Mouse (Mus musculus) limb, embryonic 15.5 days (tissue): ENCODE results near the gene Gm10837. TPM values are rescaled to one million over a fixed set of nuclear protein-coding genes. Genes with fewer than 3 reads are reported as not detected.

Experiments used
- ATAC-seq: fragments of 200-750 bp; cut with Nextera tagmentation; 2 replicates; pipeline ENCODE4 v1.8.0; 2017; ENCODE audit warnings: low read depth, moderate TSS enrichment; ENCODE audit not compliant: insufficient number of reproducible peaks, low FRiP score, low TSS enrichment
- H3K27ac ChIP-seq: fragments of 300-500 bp; sonication (generic); 2 replicates; pipeline ENCODE4 v1.5.1; 2015; ENCODE audit warnings: moderate library complexity, mild to moderate bottlenecking, inconsistent platforms
- H3K27me3 ChIP-seq: fragments of 300-500 bp; sonication (generic); 2 replicates; pipeline ENCODE4 v1.6.1; 2015; ENCODE audit warnings: inconsistent platforms
- H3K36me3 ChIP-seq: fragments of 300-500 bp; sonication (generic); 2 replicates; pipeline ENCODE4 v1.6.1; 2015; ENCODE audit warnings: inconsistent platforms
- H3K4me1 ChIP-seq: fragments of 300-500 bp; sonication (generic); 2 replicates; pipeline ENCODE4 v1.6.1; 2015; ENCODE audit warnings: inconsistent platforms
- H3K4me2 ChIP-seq: fragments of 300-500 bp; sonication (generic); 2 replicates; pipeline ENCODE4 v1.6.1; 2015; ENCODE audit warnings: mild to moderate bottlenecking, inconsistent platforms
- H3K4me3 ChIP-seq: fragments of 300-500 bp; sonication (generic); 2 replicates; pipeline ENCODE4 v1.5.1; 2015; ENCODE audit warnings: mild to moderate bottlenecking, inconsistent platforms
- H3K9ac ChIP-seq: fragments of 300-500 bp; sonication (generic); 2 replicates; pipeline ENCODE4 v1.6.1; 2015; ENCODE audit warnings: inconsistent platforms
- H3K9me3 ChIP-seq: fragments of 300-500 bp; sonication (generic); 2 replicates; pipeline ENCODE4 v1.6.1; 2016; ENCODE audit warnings: inconsistent platforms
- WGBS: fragments of 180-500 bp; shearing (Covaris S2); methylation state at CpG from one replicate; pipeline ENCODE4 v1.1.7; 2015; 5-methylcytosine and 5-hydroxymethylcytosine counted together
- polyA plus RNA-seq: library from polyadenylated mRNA; unstranded; fragments of >200 nt; fragmentation: Nextera tagmentation; extraction: Ambion mirVana; gene quantifications from 2 replicates; pipeline ENCODE4 v1.2.1, GENCODE M21; 2015

Gm10837 gene
- polyA plus RNA-seq, 1 experiment from 2014 or later = not detected

DNA sequence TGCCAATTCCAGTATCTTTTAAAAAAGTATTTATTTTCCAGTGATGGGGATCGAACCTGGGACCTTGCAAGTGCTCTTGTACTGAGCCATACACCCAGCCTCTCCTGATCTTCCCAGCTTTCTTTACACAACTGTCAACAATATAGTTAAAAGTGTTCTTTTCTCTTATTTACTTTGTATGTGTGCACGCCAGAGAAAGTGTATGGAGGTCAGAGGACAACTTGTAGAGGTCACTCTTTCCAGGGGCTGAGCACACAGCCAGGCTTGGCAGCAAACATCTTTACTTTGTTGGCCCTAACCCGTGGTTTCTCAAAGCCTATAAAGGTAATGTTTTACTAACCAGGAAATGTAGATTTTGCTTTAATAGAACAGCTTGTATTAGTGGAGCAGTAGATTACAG lies 21.1 kb downstream of the Gm10837 start:
- 65% methylated on average over 3 of the region's 3 CpGs for WGBS
- H3K9ac ChIP-seq = no peak overlapping the region
- H3K27me3 ChIP-seq = 0 out of 2 replicates have a peak, but pooled peaks cover 7% of the 10 kb centered on the region
- no peaks in the 10 kb centered on the region for H3K36me3 ChIP-seq
- no peaks in the 10 kb centered on the region for H3K4me1 ChIP-seq
- H3K4me2 ChIP-seq = no peak overlapping the region
- ATAC-seq = no peak
- no peaks in the 10 kb centered on the region for H3K9me3 ChIP-seq
- no peak overlapping the region for H3K27ac ChIP-seq
- H3K4me3 ChIP-seq = no peak overlapping the region

DNA sequence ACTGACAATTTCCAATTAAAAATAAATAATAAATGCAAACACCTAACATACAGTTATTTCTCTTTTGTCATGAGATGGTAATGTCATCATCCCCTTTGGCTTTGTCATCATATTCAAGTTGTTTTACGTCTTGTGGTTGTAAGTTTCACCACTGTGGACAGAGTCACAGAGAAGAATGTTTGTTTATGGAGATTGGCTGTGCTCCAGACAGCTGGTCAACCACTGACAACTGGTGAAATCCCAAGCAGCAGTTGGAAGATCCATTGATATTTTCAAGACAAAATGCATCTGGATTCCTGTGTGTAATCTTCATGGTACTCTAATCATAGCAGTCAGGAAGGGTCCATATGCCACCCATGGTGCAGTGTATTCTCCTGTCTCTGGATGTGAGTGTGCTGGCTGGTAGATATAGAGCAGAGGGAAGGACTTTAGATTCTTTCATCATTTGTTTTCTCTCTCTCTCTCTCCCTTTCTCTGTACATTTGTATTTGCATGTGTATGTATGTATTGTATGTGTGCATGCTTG lies 23.2 kb downstream of the Gm10837 start:
- WGBS = 45% methylated on average over 1 of the region's 1 CpGs

DNA sequence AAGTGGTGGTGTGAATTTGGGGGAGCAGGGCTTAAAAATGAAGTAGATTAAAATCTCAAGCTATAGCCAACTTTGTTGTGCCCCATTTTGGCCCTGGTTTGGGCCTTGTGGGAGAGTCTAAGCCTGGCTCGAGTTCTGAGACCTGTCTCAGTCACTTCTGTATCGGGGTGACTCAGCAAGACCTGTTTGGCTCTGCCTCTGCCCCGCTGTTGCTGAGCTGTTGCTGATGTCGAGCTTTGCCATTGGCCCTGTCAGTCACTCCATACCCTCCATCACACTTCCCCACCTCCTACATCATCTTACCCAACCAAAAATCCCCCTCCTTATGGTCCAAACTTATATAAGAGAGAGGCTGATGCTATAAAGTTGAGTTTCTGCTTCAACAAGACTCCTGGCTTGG lies 38.1 kb downstream of the Gm10837 start:
- H3K4me1 ChIP-seq = no peaks in the 10 kb centered on the region
- 84% methylated on average over 4 of the region's 4 CpGs for WGBS
- ATAC-seq = no peak
- no peak overlapping the region for H3K4me2 ChIP-seq
- no peaks in the 10 kb centered on the region for H3K9me3 ChIP-seq
- no peak overlapping the region for H3K9ac ChIP-seq
- no peak overlapping the region for H3K27ac ChIP-seq
- H3K27me3 ChIP-seq = no peaks in the 10 kb centered on the region
- no peak overlapping the region for H3K4me3 ChIP-seq
- H3K36me3 ChIP-seq = no peaks in the 10 kb centered on the region

More for the DNA sequence above, 23.2 kb downstream of the Gm10837 start:
- H3K9ac ChIP-seq = no peak overlapping the region
- no peak overlapping the region for H3K4me2 ChIP-seq
- ATAC-seq = no peak
- no peaks in the 10 kb centered on the region for H3K4me1 ChIP-seq
- H3K27me3 ChIP-seq = 0 out of 2 replicates have a peak, but pooled peaks cover 7% of the 10 kb centered on the region
- H3K9me3 ChIP-seq = no peaks in the 10 kb centered on the region
- H3K36me3 ChIP-seq = no peaks in the 10 kb centered on the region
- no peak overlapping the region for H3K27ac ChIP-seq
- H3K4me3 ChIP-seq = no peak overlapping the region

GRCm38 (mm10) chr14:122534017-122534924 lies 43.9 kb downstream of the Gm10837 start, which contains the start of gene Pcca:
Gene Pcca, plus strand, starts transcription at chr14:122534324.
- WGBS = 2% methylated on average over 54 of the region's 54 CpGs
- peak within 1 kb of the TSS; percentile 50 for H3K9ac ChIP-seq
- ATAC-seq = peak; percentile 96
- H3K27me3 ChIP-seq = no peaks in the 10 kb centered on the region
- H3K9me3 ChIP-seq = no peaks in the 10 kb centered on the region
- peaks cover 5% of the 10 kb centered on the region; the same call in 1 of the 2 replicates for H3K4me1 ChIP-seq
- peak within 1 kb of the TSS; percentile 68 for H3K4me3 ChIP-seq
- H3K27ac ChIP-seq = peak within 1 kb of the TSS; percentile 40; the same call in 1 of the 2 replicates
- no peaks in the 10 kb centered on the region for H3K36me3 ChIP-seq
- peak within 1 kb of the TSS; percentile 69 for H3K4me2 ChIP-seq

- no peak for ATAC-seq
- no peak overlapping the region for H3K4me2 ChIP-seq
- no peak overlapping the region for H3K9ac ChIP-seq
- WGBS = 88% methylated on average over 1 of the region's 1 CpGs
- H3K36me3 ChIP-seq = no peaks in the 10 kb centered on the region
- no peak overlapping the region for H3K4me3 ChIP-seq
- H3K9me3 ChIP-seq = no peaks in the 10 kb centered on the region
- no peaks in the 10 kb centered on the region for H3K27me3 ChIP-seq
- H3K27ac ChIP-seq = no peak overlapping the region
- H3K4me1 ChIP-seq = peaks cover 5% of the 10 kb centered on the region; the same call in 1 of the 2 replicates
These were observed 45.6 kb downstream of the Gm10837 start for GRCm38 (mm10) chr14:122535986-122536385.

Other genes with a start within 250 kb of the Gm10837 start
- gene Gm5089, start 39.5 kb upstream of the Gm10837 start, polyA plus RNA-seq = 0.14 TPM in 2 replicates
- gene Zic5, start 24.9 kb upstream of the Gm10837 start, polyA plus RNA-seq = 0.46 and 0.52 TPM in 2 replicates
- 0.45 and 0.60 TPM in 2 replicates for gene Zic2, start 15.2 kb upstream of the Gm10837 start, polyA plus RNA-seq
- 13.3 and 14.8 TPM in 2 replicates for gene Pcca, start 43.7 kb downstream of the Gm10837 start, polyA plus RNA-seq